Mouse (Mus musculus) neural tube, embryonic 10.5 days (tissue): ENCODE measurements around the gene Trappc6a.
A peak's percentile ranks its signal among the peaks of the same experiment; 100 is the strongest.

Experiments
- DNase-seq: peaks from one replicate; pipeline ENCODE4 v3.0.0-alpha.2; 2017; ENCODE audit warnings: low spot score; ENCODE audit errors: extremely low spot score

Gene Trappc6a

DNA sequence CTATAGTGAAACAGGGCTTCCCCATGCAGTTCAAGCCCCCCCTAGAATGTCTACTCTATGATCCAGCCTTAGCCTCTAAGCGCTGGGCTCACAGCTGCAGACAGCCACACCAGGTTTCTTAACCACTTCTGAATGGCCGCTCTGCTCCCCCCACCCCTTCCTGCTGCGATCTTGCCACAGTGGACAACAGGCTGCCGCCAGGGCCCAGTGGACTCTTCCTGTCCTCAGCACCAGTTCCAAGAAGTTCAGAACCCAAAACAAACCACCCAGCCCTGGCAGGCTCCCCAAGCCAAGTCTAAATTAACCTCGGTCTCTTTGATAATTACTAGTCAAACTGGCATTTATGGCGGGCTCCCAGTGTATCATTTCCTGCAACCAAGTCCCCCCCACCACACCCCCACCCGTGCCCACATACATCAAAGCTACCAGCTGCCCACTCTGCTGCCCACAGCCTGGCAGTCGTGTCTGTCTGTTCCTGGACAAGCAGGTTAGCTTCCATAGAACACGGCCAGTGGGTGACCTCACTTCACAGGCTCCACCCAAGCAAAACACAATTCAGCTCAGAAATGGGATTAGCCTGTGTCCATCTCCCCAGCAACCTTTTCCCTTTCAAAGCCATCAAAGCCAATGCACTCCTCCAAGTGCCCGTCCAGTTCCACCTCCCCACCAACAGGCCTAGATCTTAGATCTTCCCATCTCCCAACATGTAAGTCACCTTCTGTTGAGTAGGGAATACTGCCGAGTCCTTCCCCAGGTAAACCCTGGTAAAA, 52.5 kb downstream of the Trappc6a start:
- no peak for DNase-seq

DNA sequence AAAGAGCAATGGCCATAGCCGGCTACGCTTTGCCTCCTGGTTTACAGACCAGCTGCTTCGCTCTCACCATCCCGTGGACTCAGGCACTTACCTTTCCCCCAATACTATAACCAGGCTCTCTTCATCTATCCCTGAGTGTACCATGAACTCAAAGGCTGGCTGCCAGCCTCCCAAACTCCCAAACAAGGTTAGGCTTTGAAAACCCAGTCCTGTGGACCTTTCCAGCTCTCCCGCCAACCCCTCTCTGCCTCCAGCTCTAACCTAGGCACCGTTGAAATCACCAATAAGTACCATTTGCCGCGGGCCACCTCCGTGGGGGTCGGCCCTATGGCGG, 53.2 kb downstream of the Trappc6a start:
- DNase-seq: no peak

DNA sequence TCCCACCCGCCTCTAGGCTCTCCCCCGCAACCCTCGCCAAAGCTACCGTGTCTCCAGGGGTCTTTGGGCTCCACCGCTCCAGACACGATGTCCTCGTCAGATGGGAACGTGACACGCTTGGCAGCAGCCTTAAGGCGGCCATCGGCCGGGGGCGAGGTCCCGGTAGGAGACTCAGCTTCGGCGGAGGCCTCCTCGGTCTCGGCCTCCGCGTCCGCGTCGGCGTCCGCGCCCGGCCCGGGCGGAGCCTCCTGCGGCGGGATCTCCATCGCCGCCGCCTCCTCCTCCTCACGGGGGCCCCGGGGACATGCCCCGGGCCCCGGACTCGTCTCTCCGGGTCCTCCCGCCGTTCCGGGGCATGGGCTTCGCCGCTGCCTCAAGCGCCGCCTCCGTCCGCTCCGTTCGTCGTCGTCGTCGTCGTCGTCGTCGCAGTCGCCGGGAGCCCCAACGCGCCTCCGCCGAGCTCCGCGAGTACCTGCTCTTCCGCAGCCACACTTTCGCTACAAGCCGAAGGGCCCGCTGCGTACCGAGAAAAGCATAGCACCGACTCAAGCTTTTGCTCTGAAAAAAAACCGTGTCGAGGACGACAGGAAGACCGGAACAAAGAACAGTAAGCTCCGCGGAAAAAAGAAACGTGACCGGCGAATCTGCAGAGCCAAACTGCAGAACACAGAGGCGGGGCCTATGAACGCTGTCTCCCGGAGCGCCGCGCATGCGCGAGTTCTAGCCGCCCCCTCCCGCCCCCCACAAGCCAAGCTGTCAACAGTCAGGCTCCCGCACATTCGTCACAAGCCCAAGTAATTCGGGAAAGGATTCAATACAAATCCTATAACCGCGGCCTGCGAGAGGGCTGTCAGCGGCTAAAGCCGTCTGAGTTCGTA, 53.8 kb downstream of the Trappc6a start:
- peak; percentile 96 for DNase-seq

DNA sequence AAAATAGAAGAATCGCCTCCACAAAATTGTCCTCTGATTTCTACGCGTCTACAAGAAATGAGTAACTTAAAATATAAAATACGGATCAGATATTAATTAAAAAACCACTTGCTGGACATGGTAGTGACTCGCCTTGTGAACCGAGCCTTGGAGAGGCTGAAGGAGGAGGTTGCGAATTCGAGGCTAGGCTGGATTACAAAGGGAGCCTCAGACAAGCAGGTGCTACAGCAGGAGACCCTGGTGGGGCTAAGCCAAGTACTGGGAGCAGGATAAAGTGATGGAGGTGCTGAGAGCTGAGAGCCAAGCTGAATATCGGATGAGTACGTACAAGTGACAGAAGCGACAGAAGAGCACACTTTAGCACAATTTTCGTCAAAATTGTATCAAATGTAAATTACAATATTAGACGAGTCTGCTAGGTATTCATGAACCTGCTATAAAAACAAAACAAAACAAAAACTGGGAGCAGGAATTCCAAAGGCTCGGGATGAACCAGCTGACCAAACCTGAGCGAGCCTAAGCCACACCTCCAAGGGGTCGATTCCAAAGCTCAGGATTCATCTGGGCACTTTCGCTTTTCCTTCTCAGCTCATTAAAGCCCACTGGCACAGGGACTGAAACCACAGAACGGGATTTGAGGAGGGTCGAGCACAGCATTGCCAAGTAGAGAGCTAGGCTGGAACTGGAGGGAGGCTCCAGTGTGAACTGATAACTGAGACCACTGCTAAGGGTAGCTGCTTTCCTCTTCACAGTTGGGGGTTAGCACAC, 54.6 kb downstream of the Trappc6a start, which contains the start of gene Ppp1r37:
Gene Ppp1r37 (minus strand): TSS at position 434 of the 768 bp plus-strand sequence.
- no peak for DNase-seq

DNA sequence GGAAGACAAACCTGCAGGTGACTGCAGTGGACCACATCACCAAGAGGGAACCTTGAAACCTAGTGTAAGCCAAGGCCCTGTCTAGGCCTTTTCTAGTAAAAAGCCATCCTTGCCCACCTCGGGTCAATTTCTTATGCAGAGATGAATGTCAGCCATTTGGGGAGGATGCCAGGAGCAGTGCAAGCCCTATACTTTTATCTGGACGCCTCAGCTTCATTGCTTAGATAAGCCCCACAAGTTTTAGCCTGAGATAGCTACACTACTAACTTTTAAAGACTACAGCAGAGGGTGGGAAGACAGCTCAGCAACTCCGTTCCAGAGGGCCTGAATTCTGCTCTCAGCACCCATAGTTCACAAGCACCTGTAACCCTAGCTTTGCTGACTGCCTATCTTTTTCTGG, 55.7 kb downstream of the Trappc6a start:
- DNase-seq: no peak

DNA sequence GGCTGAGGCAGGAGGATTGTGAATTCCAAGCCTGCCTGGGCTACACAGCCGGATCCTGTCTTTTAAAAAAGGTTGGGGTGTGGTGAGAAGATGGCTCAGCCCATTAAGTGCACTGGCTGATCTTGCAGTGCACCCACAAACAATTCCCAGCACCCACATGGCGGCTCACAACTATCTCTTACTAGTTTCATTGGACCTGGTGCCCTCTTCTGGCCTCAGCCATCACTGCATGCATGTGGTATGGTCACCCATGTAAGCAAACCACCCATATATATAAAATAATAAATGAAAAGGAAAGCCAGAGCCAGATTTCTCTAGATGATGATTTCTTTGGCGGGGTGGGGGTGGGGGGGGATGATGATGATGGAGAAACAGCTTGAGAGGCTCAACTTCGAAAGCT, 56.3 kb downstream of the Trappc6a start:
- DNase-seq: no peak
